Comparison of ENCODE assay signal across 8 mouse cellular contexts in genomic region chr9:62763478-62763877, GRCm38 (mm10). TPM values are rescaled to one million over a fixed set of nuclear protein-coding genes. Genes with fewer than 3 reads are reported as not detected.
DNase-seq lines count a peak whose midpoint lies in the region; ATAC-seq and TF ChIP-seq lines count a peak whose summit lies in the region.

No protein-coding gene starts in this region.

- H3K27me3 ChIP-seq in kidney, postnatal 0 days (ENCODE audit: insufficient read depth, low read length) = no peaks in the 10 kb centered on the region
- H3K27me3 ChIP-seq in hindbrain, embryonic 16.5 days (replicated peaks; ENCODE audit: control insufficient read depth, insufficient read depth, low read length) = no peaks in the 10 kb centered on the region
- no peaks in the 10 kb centered on the region for H3K27me3 ChIP-seq in neural tube, embryonic 13.5 days

- 0 out of 2 replicates have a peak, but pooled peaks have one; percentile 25 for ATAC-seq in kidney, postnatal 0 days (replicated peaks; ENCODE audit: low FRiP score, low read depth)
- no peak for ATAC-seq in hindbrain, embryonic 16.5 days
- no peak for ATAC-seq in neural tube, embryonic 13.5 days (ENCODE audit: low read depth)

- peaks cover 3% of the 10 kb centered on the region; the same call in 1 of the 2 replicates for H3K4me1 ChIP-seq in kidney, postnatal 0 days (replicated peaks; ENCODE audit: insufficient read depth, low read length)
- H3K4me1 ChIP-seq in hindbrain, embryonic 16.5 days (ENCODE audit: control insufficient read depth, insufficient read depth, low read depth, low read length) = no peaks in the 10 kb centered on the region
- H3K4me1 ChIP-seq in neural tube, embryonic 13.5 days (replicated peaks) = no peaks in the 10 kb centered on the region

- TF ChIP-seq CTCF in kidney, postnatal 0 days (IDR thresholded peaks at IDR 0.05; ENCODE audit: low read depth) = no peak

- WGBS in kidney, postnatal 0 days = 5% methylated on average over 13 of the region's 13 CpGs
- WGBS in hindbrain, embryonic 16.5 days = 12% methylated on average over 13 of the region's 13 CpGs
- WGBS in neural tube, embryonic 13.5 days = 21% methylated on average over 13 of the region's 13 CpGs

- no peaks in the 10 kb centered on the region for H3K9me3 ChIP-seq in kidney, postnatal 0 days (replicated peaks; ENCODE audit: low read length)
- no peaks in the 10 kb centered on the region for H3K9me3 ChIP-seq in hindbrain, embryonic 16.5 days (ENCODE audit: control insufficient read depth, low read length)
- H3K9me3 ChIP-seq in neural tube, embryonic 13.5 days = no peaks in the 10 kb centered on the region

- no peak overlapping the region for H3K27ac ChIP-seq in kidney, postnatal 0 days
- H3K27ac ChIP-seq in hindbrain, embryonic 16.5 days (ENCODE audit: low read depth, low read length) = no peak overlapping the region
- no peak overlapping the region for H3K27ac ChIP-seq in neural tube, embryonic 13.5 days (replicated peaks)

- H3K4me2 ChIP-seq in kidney, postnatal 0 days (ENCODE audit: low read length) = peak overlapping the region; percentile 37; the same call in 1 of the 2 replicates
- peak overlapping the region; percentile 47 for H3K4me2 ChIP-seq in hindbrain, embryonic 16.5 days (ENCODE audit: low read length)
- peak overlapping the region; percentile 29; the same call in 1 of the 2 replicates for H3K4me2 ChIP-seq in neural tube, embryonic 13.5 days

- DNase-seq in kidney, postnatal 0 days (ENCODE audit: low spot score) = peak; percentile 51
- no peak for DNase-seq in kidney, postnatal 10 days
- peak; percentile 91 for DNase-seq in brain, adult 2 months (ENCODE audit: low read depth, low spot score)
- no peak for DNase-seq in cerebellum, postnatal 14 days
- no peak for DNase-seq in kidney, adult 8-10 months
- DNase-seq in MN1 (ENCODE audit: low spot score) = no peak

- H3K4me3 ChIP-seq in kidney, postnatal 0 days (replicated peaks; ENCODE audit: low read depth, low read length) = no peak overlapping the region
- H3K4me3 ChIP-seq in hindbrain, embryonic 16.5 days (ENCODE audit: low read length) = no peak overlapping the region; the same call in 1 of the 2 replicates
- H3K4me3 ChIP-seq in neural tube, embryonic 13.5 days = no peak overlapping the region

- H3K36me3 ChIP-seq in kidney, postnatal 0 days (ENCODE audit: insufficient read depth, low read length) = no peaks in the 10 kb centered on the region
- no peaks in the 10 kb centered on the region for H3K36me3 ChIP-seq in hindbrain, embryonic 16.5 days (ENCODE audit: control insufficient read depth, insufficient read depth, low read length)
- no peaks in the 10 kb centered on the region for H3K36me3 ChIP-seq in neural tube, embryonic 13.5 days

- no peak overlapping the region for H3K9ac ChIP-seq in kidney, postnatal 0 days (ENCODE audit: low read depth, low read length)
- no peak overlapping the region for H3K9ac ChIP-seq in hindbrain, embryonic 16.5 days (ENCODE audit: low read depth, low read length)
- no peak overlapping the region for H3K9ac ChIP-seq in neural tube, embryonic 13.5 days

RNA-seq across cellular contexts. Expression of gene Fem1b, which starts 48.3 kb away (rescaled TPM):
- 15.1 and 15.4 TPM in 2 replicates for polyA plus RNA-seq in kidney, postnatal 0 days (2015; fragmentation: Nextera tagmentation; extraction: Ambion mirVana)
- 44.5 and 55.2 TPM in 2 replicates for polyA plus RNA-seq in hindbrain, embryonic 16.5 days (2015; fragmentation: Nextera tagmentation; extraction: Ambion mirVana)
- 44.6 and 45.3 TPM in 2 replicates for polyA plus RNA-seq in neural tube, embryonic 13.5 days (2015; fragmentation: Nextera tagmentation; extraction: Ambion mirVana)

Comparison
In these comparisons a context has a peak if more than half of its experiments do, and no peak if none do; other contexts are left out.
1. DNase-seq: peak in kidney, postnatal 0 days (single experiment) and brain, adult 2 months (single experiment); none in kidney, postnatal 10 days (single experiment), cerebellum, postnatal 14 days (0 of 2), kidney, adult 8-10 months (0 of 2) and MN1 (single experiment).
2. Peak in every context shown above with its lines, with median percentiles within 50 percentile points of each other: H3K4me2 ChIP-seq.